Mouse (Mus musculus) testis, adult 2 months (tissue): Measurements from ENCODE around the gene Rgs6.

Experiments used
- CTCF ChIP-seq: fragments of 200-500 bp; IDR thresholded peaks from 2 replicates; pipeline ENCODE4 v1.5.1; 2012; ENCODE audit warnings: low read depth, mild to moderate bottlenecking, inconsistent platforms, low read length, moderate library complexity; ENCODE audit not compliant: control insufficient read depth, insufficient read depth, insufficient replicate concordance
- POLR2A ChIP-seq: fragments of 200-500 bp; IDR thresholded peaks from 2 replicates; pipeline ENCODE4 v1.6.1; 2012; ENCODE audit warnings: low read depth, mild to moderate bottlenecking, inconsistent platforms, low read length, moderate library complexity; ENCODE audit not compliant: control insufficient read depth

- TF ChIP-seq CTCF = no peak
- no peak for TF ChIP-seq POLR2A
Observed at GRCm38 (mm10) chr12:82667441-82667840, 79.3 kb downstream of the Rgs6 start.
